Mouse (Mus musculus) left cerebral cortex, postnatal 14 days (tissue): Measurements from ENCODE around the gene Mfap3l. TPM values are rescaled to one million over a fixed set of nuclear protein-coding genes. Genes with fewer than 3 reads are reported as not detected.
"Not testable (repeated sequence)": the region's sequence is repeated elsewhere in the genome, so short reads cannot be mapped to it uniquely, and the experiment has no call there.

Experiments
- DNase-seq, 2 experiments: peaks; one replicate each; pipeline ENCODE4 v3.0.0; 2021 to 2022; ENCODE audit warnings: low spot score in 2 of 2, mixed read lengths in 1 of 2
- intact Hi-C: fragments of 180-260 bp; cut with DNase I; formaldehyde crosslinking; loops from one replicate; pipeline ENCODE4 v1.15.1; 2025
- total RNA-seq, 2 experiments: library from RNA; stranded (reverse); gene quantifications; 2 replicates each; pipeline ENCODE4 v1.2.3; 2021

Mfap3l gene
- total RNA-seq, 2 experiments from 2014 or later = 44.5 to 47.5 TPM

DNA sequence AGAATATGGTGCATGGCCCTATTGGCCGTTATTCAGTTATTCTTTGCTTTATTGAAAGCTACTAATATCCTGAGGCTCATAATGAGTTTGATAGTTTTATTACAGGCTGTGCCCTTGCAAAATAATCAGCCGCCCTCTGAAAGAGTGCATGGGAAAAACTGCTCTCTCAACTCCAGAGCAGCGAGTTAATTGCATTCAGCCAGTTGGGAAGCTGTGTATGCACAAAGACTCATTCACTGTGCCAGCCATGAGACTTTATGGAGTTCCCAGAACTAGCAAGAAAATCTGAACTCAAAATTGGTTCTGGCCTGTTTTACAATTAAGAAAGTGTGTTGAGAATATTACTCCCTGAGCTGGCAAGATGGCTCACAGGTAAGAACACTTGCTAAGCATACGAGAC lies 12.5 kb downstream of the Mfap3l start:
- DNase-seq = no peak
- intact Hi-C loops = no loop called here

DNA sequence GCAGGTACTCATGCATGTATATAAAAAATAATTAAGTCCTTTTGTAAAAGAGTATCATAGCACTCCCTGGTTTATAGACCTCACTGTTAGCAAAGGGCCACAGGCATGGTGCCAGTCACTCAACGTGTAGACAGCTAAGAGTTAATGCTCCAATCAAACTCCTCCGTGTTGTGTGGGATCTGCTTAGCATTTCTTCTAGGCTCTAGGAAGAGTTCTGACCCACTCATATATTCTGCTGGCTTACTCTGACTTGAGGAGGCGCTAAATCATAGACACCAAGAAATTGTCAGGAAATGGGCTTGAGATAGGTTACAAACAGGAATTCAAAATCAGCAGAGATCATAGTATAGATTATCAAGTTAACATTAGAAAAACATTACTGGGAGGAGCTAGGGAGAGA lies 13.3 kb downstream of the Mfap3l start:
- intact Hi-C loops = no loop called here
- DNase-seq = no peak

DNA sequence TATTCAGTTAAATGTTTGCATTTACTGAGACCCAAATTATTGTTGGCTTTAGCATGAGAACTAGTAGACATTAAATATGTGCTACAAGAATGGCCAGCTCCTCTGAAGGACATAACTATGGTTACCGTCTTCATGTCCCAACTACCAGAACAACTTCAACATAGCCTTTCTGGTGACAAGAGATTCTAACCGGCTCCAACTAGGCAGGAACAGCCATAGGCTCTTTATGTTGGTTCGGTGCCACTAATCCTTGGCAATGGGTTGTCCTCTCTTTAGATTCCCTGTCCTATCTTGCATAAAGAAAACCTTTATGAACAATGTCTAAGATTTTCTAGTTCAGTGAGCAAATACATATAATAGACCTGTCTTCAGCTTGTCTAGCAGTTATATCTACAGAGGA lies 14.7 kb downstream of the Mfap3l start:
- intact Hi-C loops = no loop called here
- no peak for DNase-seq

DNA sequence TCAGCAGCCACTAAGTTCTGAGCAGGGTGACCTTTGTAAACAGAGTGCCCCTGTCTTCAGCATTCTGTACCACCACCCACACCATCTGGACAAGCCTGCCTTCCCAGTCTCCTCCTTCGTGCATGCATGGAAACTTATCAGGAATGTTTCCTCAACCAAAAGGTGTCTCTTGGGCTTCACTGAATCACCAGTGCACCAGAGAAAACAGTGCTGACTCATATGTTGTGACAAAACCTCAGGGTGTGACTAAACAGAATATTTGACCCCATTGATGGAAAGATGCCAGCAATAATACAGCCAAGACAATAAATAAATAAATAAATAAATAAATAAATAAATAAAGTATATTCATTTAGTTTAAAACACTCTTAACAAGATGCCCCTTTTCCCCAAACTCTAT lies 16.5 kb downstream of the Mfap3l start:
- no peak for DNase-seq
- intact Hi-C loops = no loop called here

DNA sequence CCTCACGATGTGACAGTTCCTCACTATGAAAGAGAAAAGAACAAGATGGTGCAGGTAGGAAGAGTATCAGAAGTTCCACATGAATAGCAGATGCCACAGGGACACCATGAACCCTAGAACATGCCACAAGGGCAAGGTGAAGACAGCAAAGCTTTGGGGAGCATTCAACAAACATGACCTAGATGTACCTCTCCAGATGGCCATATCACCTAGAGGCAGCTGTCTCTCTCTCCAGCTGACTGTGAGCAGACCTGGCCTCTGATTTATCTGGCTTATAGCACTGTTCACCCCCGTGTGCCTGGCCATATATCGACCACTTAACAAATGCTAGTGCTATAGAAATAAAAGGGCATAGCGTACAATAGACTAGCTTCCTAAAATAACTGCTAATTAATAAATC lies 17.5 kb downstream of the Mfap3l start:
- no peak for DNase-seq
- intact Hi-C loops = no loop called here

DNA sequence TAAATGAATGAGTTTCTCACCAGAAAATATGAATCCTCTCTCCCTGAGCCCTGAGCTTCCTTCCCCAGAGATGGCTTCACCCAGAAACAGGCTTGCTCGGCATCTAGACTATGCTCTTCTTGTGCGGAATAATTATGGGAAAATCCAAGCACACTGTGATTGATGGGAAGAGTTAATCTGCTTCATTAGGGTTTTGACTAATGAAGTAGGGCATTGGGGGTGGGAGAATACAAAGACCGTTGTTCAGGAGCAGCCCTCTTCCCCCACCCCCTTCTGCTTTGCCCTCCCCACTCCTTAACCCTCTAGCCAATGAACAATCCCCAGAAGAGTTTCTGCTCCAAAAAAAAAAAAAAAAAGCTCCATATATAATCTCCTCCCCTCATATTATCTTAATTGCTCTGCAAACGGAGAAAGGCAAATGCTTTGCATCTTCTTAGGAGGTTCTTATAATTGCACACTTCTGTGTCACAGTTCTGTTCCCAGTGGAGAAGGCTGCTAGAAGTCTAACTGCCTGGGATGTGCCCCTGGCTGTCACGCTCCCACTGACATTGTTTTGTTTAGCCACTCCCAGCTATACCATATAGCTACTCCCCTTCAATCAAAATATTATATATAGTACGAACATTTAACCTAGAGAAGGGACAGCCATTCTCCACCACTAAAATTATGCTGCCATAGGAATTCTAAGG lies 24.9 kb downstream of the Mfap3l start:
- intact Hi-C loops = no loop called here
- DNase-seq = no peak

DNA sequence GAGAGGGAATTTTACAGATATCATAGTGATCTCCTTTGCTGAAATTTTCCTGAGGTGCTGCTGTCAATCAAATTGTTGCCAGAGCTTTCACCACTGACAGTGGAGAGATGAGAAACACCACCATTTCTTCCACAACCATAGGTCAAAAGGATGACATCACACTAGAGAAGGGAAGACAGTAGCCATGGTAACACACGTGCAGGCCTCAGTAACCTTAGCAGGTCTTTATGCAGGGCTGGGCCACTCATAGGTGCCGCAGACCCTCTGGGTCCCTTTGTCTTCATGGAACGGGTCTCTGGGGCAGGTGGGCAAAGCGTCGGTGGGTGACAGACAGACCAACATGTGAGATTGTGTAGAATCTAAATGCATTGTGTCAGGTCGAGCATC lies 25.5 kb downstream of the Mfap3l start:
- no peak for DNase-seq
- intact Hi-C loops = no loop called here

DNA sequence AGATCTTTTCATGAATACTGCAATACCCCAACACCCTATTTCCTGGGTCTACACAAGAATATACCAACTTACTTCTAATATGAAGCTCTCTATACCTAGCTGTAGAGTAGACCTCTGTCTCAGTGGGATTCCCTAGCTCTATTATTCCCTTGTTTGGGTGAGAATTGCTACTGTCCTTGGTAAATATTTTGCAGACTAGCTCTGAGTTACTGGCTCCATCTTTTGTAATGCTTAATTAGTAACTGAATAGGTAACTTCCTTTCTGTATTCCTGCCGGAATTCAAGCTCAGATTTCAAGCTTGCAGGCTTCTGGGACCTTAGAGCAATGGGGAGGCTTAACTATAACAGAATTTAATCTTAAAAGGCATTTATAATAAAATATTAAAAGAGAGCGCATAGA lies 26.1 kb downstream of the Mfap3l start:
- intact Hi-C loops, DNase-seq: not testable (repeated sequence)

DNA sequence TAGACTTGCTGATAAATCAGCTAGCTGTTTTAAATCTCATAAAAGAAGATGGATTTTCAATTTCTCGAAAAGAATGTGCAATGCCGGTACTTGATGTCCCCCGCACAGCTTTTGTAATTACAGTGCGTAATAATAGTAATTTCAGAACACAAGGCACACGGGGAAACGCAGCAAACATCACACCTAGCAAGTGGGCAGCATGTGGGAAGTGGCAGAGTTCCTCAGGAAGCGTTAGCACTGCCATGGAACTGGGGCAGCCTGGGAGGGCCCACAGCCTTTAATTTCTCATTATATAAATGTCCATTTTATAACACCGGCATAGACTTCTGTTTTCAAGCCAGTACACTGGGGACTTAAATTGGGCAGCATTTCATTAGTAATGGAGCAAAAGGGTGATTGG lies 27.1 kb downstream of the Mfap3l start:
- DNase-seq = peak in 1 of 2 experiments; percentile 28
- intact Hi-C loops = no loop called here

DNA sequence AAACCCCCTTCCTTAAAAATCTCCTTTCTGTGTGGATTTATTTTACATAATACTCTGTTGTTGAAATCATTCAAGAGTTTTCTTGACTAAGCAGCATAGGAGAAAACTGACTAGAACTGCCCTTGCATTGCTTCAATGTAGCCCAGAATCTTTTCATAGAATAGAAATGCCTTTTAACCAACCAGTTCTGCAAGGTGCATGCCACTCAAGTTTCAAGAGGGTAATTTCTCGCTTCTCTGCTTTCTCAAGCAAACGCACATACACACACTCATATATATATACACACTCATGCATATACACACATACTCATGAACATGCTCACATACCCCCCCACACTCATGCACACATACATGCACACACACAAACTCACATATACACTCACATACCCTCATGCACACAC lies 28.6 kb downstream of the Mfap3l start:
- intact Hi-C loops = no loop called here
- DNase-seq = no peak

DNA sequence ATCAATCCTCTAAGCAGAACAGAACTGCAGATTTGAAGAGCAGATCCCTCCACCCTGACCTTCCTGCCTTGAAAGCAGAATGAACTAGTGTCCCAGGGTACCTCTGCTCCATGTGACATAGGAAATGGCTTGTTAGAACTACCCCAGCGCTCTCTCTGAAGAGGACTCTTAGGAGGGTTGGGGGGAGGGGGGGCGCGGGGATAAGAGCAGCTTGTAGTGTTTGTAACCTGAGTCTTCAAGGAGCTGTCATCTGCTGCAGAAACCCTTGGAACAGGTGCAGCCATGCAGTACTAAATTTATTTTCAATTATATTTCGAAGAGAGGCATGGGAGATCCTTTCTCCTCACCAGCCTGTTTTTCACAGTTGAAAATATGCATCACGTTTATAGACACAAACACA lies 30.9 kb downstream of the Mfap3l start:
- intact Hi-C loops = no loop called here
- DNase-seq = no peak

DNA sequence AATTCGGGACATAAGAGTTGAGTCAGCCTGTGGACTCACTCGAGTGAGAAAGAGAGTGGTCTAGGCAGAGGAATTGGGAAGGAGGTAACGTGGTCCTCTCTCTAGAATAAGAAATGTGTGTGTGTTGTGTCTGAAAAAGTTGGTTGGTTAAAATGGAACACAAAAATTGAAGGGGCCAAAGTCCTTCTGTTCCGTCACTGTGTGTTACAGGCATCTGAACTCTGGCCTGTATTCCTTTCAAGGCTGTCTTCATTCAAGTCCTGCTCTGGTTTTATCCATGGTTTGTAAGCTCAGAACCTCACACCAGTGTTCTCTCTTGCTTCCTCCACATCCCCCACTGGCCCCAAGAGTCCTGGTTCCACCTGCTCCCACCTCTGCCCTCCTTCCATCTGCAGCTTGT lies 33.2 kb downstream of the Mfap3l start:
- intact Hi-C loops = no loop called here
- no peak for DNase-seq

DNA sequence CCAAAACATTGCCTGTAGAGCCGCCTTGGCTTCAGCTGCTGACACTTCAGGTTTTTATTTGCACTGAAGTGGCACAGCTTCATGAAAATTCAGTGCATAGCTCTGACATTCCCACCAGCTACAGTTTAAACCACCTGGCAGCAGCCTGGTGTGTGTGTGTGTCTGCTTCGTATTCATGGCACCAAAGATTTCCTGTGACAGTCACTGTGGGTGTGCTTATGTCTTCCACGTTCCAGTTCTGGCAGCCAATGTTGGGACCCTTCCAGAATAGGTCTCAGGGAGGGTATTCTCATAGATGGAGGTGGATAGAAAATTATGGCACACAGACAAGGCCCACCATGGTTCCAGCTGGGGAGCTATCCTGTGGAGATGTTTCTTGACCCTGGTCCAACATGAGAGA lies 34.2 kb downstream of the Mfap3l start:
- intact Hi-C loops = no loop called here
- peak in 1 of 2 experiments; percentile 54 for DNase-seq

DNA sequence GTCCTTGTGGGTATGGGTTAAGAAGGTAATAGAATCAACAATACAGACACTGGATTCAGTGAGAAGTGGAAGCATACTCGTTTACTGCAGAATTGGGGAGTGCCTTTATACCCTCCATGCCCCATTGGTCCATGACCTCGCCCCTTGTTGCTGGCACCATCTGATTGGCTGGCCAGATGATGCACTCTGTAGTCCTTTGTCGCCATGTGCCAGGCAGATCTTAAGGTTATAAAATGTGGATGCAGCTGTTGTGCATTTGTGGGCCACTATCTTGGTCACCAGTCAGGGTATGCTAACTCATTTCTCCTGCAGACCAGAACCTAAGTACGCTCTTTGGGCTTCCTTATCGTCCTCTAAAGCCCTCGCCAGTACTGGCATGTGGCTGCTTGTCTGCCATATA lies 46.0 kb downstream of the Mfap3l start:
- DNase-seq = no peak
- intact Hi-C loops = no loop called here

DNA sequence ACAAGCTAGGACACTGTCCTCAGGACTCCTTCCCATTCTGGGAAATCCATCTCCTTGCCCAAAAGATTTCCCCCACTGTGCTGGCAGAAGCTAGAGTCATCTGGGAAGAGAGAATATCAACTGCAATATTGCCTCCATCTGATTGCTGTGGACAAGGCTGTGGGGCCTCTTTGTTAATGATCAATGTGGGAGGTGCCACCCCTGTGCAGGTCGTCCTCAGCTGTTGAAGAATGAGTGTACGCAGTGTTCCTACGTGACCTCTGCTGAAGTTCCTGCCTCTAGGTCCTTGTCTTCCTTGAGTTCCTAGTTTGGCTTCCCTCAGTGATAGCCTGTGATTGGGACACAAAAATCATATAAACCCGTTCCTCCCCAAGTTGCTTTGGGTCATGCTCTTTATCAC lies 49.2 kb downstream of the Mfap3l start:
- intact Hi-C loops = no loop called here
- no peak for DNase-seq

DNA sequence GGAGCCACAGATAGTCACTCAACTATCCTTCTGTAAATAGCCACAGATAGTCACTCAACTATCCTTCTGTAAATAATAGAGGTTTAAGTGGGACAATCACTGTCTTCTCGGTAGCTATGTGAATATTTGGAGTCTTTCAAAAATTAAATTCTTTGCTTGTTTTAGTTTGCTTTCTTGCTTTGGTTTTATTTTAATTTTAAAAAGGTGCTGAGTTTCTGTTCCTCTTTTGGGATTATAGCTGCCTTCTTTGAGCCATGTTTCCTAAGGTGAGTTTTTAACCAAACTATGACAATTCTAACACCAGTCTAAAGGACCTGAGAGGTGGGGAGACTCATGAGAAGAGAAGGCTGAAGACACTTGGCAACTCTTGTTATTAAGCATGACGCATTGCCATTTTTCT lies 49.7 kb downstream of the Mfap3l start:
- DNase-seq = no peak
- intact Hi-C loops = no loop called here

DNA sequence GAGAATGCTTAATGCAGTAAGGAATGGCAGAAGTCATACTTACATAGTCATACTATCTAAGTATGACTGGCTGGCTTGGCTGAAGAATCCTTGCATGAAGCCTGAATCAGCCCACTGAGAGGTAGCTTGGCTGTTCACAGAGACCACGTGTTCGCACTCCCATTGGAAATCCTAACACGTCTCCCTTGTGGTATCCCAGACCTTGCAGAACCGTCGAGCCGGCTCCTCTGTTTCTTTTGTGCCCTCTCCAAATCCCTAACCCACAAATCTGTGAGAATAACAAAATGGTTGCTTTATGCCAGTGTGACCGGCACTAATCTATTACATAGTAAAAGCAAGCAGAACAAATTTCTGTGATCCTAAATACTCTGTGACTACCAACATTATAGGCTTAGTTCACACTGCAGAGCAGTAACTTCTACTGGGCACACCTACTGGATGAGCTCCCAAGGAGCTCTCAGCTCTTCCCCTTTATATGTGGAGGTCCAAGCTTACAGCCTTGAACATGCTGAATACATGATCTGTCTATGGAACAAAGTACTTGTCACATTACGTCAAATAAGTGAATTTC lies 79.0 kb downstream of the Mfap3l start:
- intact Hi-C loops = no loop called here
- no peak for DNase-seq

DNA sequence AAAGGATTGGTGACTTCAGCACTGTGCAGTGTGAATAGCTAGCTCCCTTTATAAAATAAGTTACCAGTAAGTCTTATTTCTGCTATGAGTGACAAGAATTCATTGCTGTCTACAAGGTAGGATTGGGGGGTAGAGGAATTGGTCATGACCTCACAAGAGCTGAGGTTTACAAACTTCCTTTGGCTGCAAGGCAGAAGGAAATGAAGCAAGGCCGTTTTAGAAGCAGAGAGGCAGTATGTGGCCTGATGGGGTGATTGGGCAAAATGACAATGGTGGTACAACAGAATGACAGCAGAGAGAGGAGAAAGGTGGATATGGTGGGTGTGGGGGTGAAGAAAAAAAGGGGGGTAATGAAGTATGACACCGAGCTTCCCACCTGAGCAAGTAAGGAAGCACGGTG lies 82.1 kb downstream of the Mfap3l start:
- DNase-seq = no peak
- intact Hi-C loops = no loop called here

DNA sequence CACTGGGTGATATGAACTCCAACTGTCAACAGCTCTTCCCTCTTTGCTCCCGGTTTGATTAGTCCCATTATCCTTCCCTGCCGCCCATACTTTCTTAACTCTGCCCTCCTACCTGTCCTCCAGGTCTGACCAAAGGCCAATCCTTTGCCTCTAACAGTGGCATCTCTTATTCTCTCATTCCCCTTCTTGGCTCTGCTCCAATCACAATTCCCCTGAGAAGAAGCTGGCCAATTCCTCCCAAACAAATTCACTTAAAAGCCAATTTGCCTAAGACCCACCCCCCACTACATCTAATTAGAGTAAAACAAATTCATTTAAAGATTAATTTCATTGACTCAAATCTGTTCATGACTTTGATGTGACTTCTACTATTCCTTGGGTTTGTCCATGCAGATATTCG lies 86.1 kb downstream of the Mfap3l start:
- DNase-seq = no peak
- intact Hi-C loops = no loop called here
